Mouse (Mus musculus): ENCODE data around the gene Dkkl1. TPM values are rescaled to one million over a fixed set of nuclear protein-coding genes. Genes with fewer than 3 reads are reported as not detected.

The Dkkl1 gene
- polyA plus RNA-seq, 1 experiment from 2014 or later = 1.5 TPM

- Histone ChIP-seq H3K27me3 (ENCODE audit: control insufficient read depth, insufficient read depth, low read depth, low read length) (peaks cover 69% of the 10 kb centered on the region), H3K9ac (ENCODE audit: low read depth, low read length) (no peak overlapping the region), H3K27ac (ENCODE audit: low read length) (no peak overlapping the region), H3K4me2 (ENCODE audit: low read depth, low read length) (no peak overlapping the region), H3K4me3 (ENCODE audit: low read depth, low read length) (no peak overlapping the region), H3K4me1 (ENCODE audit: control insufficient read depth, low read depth, low read length) (peaks cover 5% of the 10 kb centered on the region), H3K36me3 (ENCODE audit: control insufficient read depth, insufficient read depth) (no peaks in the 10 kb centered on the region), H3K9me3 (replicated peaks; ENCODE audit: control insufficient read depth, low read length) (peaks cover 6% of the 10 kb centered on the region)
- ATAC-seq (ENCODE audit: low read depth) = no peak
- 5% methylated on average over 19 of the region's 19 CpGs for WGBS (ENCODE audit: insufficient replicate concordance)
Measured at GRCm38 (mm10) chr7:45167761-45168445, 44.0 kb downstream of the Dkkl1 start.

GRCm38 (mm10) chr7:45166950-45167401 is 45.0 kb downstream of the Dkkl1 start:
- no peak overlapping the region for H3K4me3 ChIP-seq (ENCODE audit: low read depth, low read length)
- H3K9me3 ChIP-seq (replicated peaks; ENCODE audit: control insufficient read depth, low read length) = peaks cover 6% of the 10 kb centered on the region
- no peak overlapping the region for H3K4me2 ChIP-seq (ENCODE audit: low read depth, low read length)
- peaks cover 10% of the 10 kb centered on the region for H3K4me1 ChIP-seq (ENCODE audit: control insufficient read depth, low read depth, low read length)
- no peak for ATAC-seq (ENCODE audit: low read depth)
- 21% methylated on average over 10 of the region's 10 CpGs for WGBS (ENCODE audit: insufficient replicate concordance)
- no peaks in the 10 kb centered on the region for H3K36me3 ChIP-seq (ENCODE audit: control insufficient read depth, insufficient read depth)
- peaks cover 77% of the 10 kb centered on the region for H3K27me3 ChIP-seq (ENCODE audit: control insufficient read depth, insufficient read depth, low read depth, low read length)
- H3K27ac ChIP-seq (ENCODE audit: low read length) = no peak overlapping the region
- no peak overlapping the region for H3K9ac ChIP-seq (ENCODE audit: low read depth, low read length)

GRCm38 (mm10) chr7:45165701-45166100 is 46.2 kb downstream of the Dkkl1 start:
- H3K4me3 ChIP-seq (ENCODE audit: low read depth, low read length) = no peak overlapping the region
- H3K4me2 ChIP-seq (ENCODE audit: low read depth, low read length) = no peak overlapping the region
- peaks cover 14% of the 10 kb centered on the region for H3K4me1 ChIP-seq (ENCODE audit: control insufficient read depth, low read depth, low read length)
- peaks cover 6% of the 10 kb centered on the region for H3K9me3 ChIP-seq (replicated peaks; ENCODE audit: control insufficient read depth, low read length)
- H3K36me3 ChIP-seq (ENCODE audit: control insufficient read depth, insufficient read depth) = no peaks in the 10 kb centered on the region
- WGBS (ENCODE audit: insufficient replicate concordance) = 44% methylated on average over 11 of the region's 11 CpGs
- H3K27me3 ChIP-seq (ENCODE audit: control insufficient read depth, insufficient read depth, low read depth, low read length) = peaks cover 74% of the 10 kb centered on the region
- no peak overlapping the region for H3K27ac ChIP-seq (ENCODE audit: low read length)
- H3K9ac ChIP-seq (ENCODE audit: low read depth, low read length) = no peak overlapping the region
- no peak for ATAC-seq (ENCODE audit: low read depth)

DNA sequence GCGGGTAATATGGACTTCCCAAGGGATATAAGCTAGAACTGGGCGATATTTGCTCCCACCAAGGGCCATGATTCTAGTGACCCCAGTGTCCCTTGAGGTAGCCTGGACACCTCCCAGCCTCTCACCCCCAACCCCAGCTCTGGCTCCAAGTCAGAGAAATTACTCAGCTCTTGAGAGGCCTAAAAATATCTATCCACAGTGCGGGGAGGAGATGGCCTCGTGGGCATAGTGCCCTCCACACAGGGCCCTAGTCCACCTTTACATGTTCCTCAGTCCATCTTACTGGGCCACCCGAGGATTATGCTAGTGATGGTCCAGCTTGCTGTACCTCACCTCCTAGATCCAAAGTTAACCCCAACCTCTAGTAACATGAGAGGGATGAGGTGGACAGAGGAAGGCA is 47.1 kb downstream of the Dkkl1 start:
- Histone ChIP-seq H3K27me3 (ENCODE audit: control insufficient read depth, insufficient read depth, low read depth, low read length) (peaks cover 73% of the 10 kb centered on the region), H3K27ac (ENCODE audit: low read length) (no peak overlapping the region), H3K4me3 (ENCODE audit: low read depth, low read length) (no peak overlapping the region), H3K9me3 (replicated peaks; ENCODE audit: control insufficient read depth, low read length) (peaks cover 6% of the 10 kb centered on the region), H3K4me1 (ENCODE audit: control insufficient read depth, low read depth, low read length) (peaks cover 14% of the 10 kb centered on the region), H3K4me2 (ENCODE audit: low read depth, low read length) (no peak overlapping the region), H3K9ac (ENCODE audit: low read depth, low read length) (no peak overlapping the region), H3K36me3 (ENCODE audit: control insufficient read depth, insufficient read depth) (no peaks in the 10 kb centered on the region)
- 55% methylated on average over 5 of the region's 5 CpGs for WGBS (ENCODE audit: insufficient replicate concordance)
- no peak for ATAC-seq (ENCODE audit: low read depth)

DNA sequence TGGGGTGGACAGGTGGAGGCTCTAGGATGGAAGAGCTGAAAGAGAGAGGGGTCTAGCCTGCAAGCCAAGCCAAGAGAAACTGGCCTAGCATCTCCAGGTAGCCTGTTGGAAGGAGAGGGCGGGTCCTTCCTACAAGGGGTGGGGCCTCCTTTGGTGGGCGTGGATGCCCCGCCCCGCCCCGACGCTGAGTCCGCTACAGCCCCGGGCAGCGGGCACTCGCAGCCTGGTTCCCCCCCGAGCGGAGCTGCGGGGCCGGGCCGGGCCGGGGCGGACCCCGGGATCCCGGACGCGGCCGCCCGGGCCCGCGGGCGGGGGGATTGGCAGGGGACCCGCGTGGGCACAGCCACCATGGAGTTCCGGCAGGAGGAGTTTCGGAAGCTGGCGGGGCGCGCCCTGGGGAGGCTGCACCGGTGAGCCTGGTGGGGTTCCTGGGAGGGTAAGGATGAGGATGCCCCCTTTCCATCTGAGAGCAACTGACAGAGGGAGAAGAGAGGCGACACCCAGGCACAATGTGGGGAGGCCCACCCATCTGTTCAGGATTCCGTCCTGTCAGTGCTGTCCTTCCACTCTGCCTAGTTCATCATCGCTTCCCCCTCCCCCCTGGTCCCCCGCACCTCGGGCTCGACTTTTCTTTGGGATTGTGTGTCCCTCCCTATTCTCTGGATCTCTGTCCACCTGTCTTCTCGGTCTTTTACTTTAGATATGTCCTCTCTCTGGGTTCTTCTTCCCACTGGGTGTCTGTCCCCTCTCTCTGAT is 48.0 kb downstream of the Dkkl1 start, which contains the start of gene Slc17a7:
Slc17a7 (plus strand) TSS at position 215 of the 756 bp plus-strand sequence.
- 2% methylated on average over 40 of the region's 41 CpGs for WGBS (ENCODE audit: insufficient replicate concordance)
- peak within 1 kb of the TSS; percentile 49 for H3K4me3 ChIP-seq (ENCODE audit: low read depth, low read length)
- H3K27ac ChIP-seq (ENCODE audit: low read length) = no peak within 1 kb of the TSS
- H3K36me3 ChIP-seq (ENCODE audit: control insufficient read depth, insufficient read depth) = no peaks in the 10 kb centered on the region
- peaks cover 67% of the 10 kb centered on the region for H3K27me3 ChIP-seq (ENCODE audit: control insufficient read depth, insufficient read depth, low read depth, low read length)
- peaks cover 14% of the 10 kb centered on the region for H3K4me1 ChIP-seq (ENCODE audit: control insufficient read depth, low read depth, low read length)
- peak within 1 kb of the TSS; percentile 12; the same call in 1 of the 2 replicates for H3K9ac ChIP-seq (ENCODE audit: low read depth, low read length)
- 0 out of 2 replicates have a peak, but pooled peaks have one; percentile 41 for ATAC-seq (ENCODE audit: low read depth)
- peak within 1 kb of the TSS; percentile 68 for H3K4me2 ChIP-seq (ENCODE audit: low read depth, low read length)
- no peaks in the 10 kb centered on the region for H3K9me3 ChIP-seq (replicated peaks; ENCODE audit: control insufficient read depth, low read length)

GRCm38 (mm10) chr7:45162996-45163615 is 48.8 kb downstream of the Dkkl1 start:
- Histone ChIP-seq H3K4me3 (ENCODE audit: low read depth, low read length) (no peak overlapping the region), H3K36me3 (ENCODE audit: control insufficient read depth, insufficient read depth) (no peaks in the 10 kb centered on the region), H3K9ac (ENCODE audit: low read depth, low read length) (no peak overlapping the region), H3K4me2 (ENCODE audit: low read depth, low read length) (peak overlapping the region; percentile 68; the same call in 1 of the 2 replicates), H3K4me1 (ENCODE audit: control insufficient read depth, low read depth, low read length) (peaks cover 14% of the 10 kb centered on the region), H3K27ac (ENCODE audit: low read length) (no peak overlapping the region), H3K27me3 (ENCODE audit: control insufficient read depth, insufficient read depth, low read depth, low read length) (peaks cover 59% of the 10 kb centered on the region), H3K9me3 (replicated peaks; ENCODE audit: control insufficient read depth, low read length) (no peaks in the 10 kb centered on the region)
- WGBS (ENCODE audit: insufficient replicate concordance) = 51% methylated on average over 9 of the region's 9 CpGs
- no peak for ATAC-seq (ENCODE audit: low read depth)

DNA sequence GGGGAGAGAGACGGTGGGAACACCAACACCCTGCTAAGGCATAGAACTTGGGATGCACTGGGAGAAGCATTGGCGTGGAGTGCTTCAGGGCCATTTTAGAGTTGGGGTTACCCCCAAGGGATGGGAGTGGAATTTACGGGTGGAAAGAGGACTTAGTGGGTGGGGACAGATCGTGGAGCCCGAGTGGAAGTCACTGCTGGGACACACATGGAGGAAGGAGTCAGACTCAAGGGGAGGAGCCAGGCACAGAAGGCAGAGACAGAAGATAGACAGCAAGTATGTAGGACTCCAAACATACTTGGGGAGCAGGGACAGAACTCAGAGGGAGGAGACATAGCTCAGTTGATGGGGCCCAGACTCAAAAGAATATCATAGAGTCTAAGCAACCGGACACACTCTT is 49.4 kb downstream of the Dkkl1 start:
- no peak overlapping the region for H3K9ac ChIP-seq (ENCODE audit: low read depth, low read length)
- H3K4me2 ChIP-seq (ENCODE audit: low read depth, low read length) = peak overlapping the region; percentile 69
- peaks cover 54% of the 10 kb centered on the region for H3K27me3 ChIP-seq (ENCODE audit: control insufficient read depth, insufficient read depth, low read depth, low read length)
- peaks cover 14% of the 10 kb centered on the region for H3K4me1 ChIP-seq (ENCODE audit: control insufficient read depth, low read depth, low read length)
- no peaks in the 10 kb centered on the region for H3K9me3 ChIP-seq (replicated peaks; ENCODE audit: control insufficient read depth, low read length)
- no peak for ATAC-seq (ENCODE audit: low read depth)
- no peaks in the 10 kb centered on the region for H3K36me3 ChIP-seq (ENCODE audit: control insufficient read depth, insufficient read depth)
- WGBS (ENCODE audit: insufficient replicate concordance) = 24% methylated on average over 6 of the region's 6 CpGs
- H3K27ac ChIP-seq (ENCODE audit: low read length) = no peak overlapping the region
- H3K4me3 ChIP-seq (ENCODE audit: low read depth, low read length) = no peak overlapping the region

DNA sequence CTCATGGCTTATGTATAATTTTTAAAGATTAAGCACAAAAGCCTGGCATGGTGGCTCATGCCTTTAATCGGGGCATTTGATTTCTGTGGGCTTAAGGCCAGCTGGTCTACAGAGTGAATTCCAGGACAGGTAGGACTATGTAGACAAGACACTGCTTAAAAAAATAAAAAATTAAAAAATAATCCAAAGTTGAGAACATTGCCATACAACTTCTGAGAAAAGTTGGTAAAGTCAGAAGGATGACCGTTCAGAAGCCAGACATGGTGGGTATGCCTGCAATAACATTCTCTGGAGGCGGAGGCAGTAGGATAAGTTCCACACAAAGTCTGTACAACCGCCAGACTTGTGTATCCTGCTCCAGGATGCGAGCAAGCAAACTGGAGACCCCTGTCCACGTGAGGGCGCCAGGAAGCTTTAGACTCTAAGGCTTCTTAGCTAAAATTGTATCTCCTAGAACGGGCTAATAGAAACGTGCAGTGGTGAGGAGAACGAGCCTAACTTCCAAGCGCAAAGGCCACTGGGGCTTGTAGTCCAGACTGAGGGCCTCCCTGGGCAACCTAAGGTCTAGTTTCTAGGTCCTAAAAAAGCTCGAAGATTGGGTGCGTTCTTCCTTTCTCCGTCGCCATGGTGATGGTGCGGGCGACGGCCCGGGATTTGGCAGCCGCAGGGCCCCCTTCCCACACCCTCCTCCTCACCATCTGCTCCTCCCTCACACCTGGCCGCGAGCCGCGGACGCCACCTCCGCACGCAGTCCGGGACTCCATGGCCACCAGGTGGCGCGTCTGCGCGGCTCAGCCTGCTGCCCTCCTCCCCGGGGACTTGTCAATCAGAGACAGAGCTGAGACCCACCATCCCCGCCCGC is 50.1 kb downstream of the Dkkl1 start:
- H3K4me1 ChIP-seq (ENCODE audit: control insufficient read depth, low read depth, low read length) = peaks cover 14% of the 10 kb centered on the region
- WGBS (ENCODE audit: insufficient replicate concordance) = 4% methylated on average over 35 of the region's 35 CpGs
- ATAC-seq (ENCODE audit: low read depth) = peak; percentile 74
- H3K27ac ChIP-seq (ENCODE audit: low read length) = no peak overlapping the region
- peak overlapping the region; percentile 4; the same call in 1 of the 2 replicates for H3K9ac ChIP-seq (ENCODE audit: low read depth, low read length)
- no peaks in the 10 kb centered on the region for H3K36me3 ChIP-seq (ENCODE audit: control insufficient read depth, insufficient read depth)
- H3K27me3 ChIP-seq (ENCODE audit: control insufficient read depth, insufficient read depth, low read depth, low read length) = peaks cover 47% of the 10 kb centered on the region
- H3K4me3 ChIP-seq (ENCODE audit: low read depth, low read length) = peak overlapping the region; percentile 50
- peak overlapping the region; percentile 69 for H3K4me2 ChIP-seq (ENCODE audit: low read depth, low read length)
- no peaks in the 10 kb centered on the region for H3K9me3 ChIP-seq (replicated peaks; ENCODE audit: control insufficient read depth, low read length)
